Mouse (Mus musculus) cerebellum, adult 8-10 months (tissue): ENCODE measurements at regions not wholly inside any gene's neighbourhood (a gene's known extent, or its start where the extent isn't known, plus 50 kb on each side); places are given as distances from the start of the nearest gene placed in this dataset.

Source experiments
- DNase-seq: peaks from one replicate; pipeline ENCODE4 v3.0.0; 2022

GRCm38 (mm10) chr5:33511529-33512252 lies 77.9 kb upstream of the Nkx1-1 start:
- no peak for DNase-seq

GRCm38 (mm10) chr5:33505786-33506185 lies 72.0 kb upstream of the Nkx1-1 start:
- no peak for DNase-seq

GRCm38 (mm10) chr5:33501735-33502495 lies 68.1 kb upstream of the Nkx1-1 start:
- DNase-seq: no peak

GRCm38 (mm10) chr5:33501211-33501610 lies 67.4 kb upstream of the Nkx1-1 start:
- no peak for DNase-seq

- peak; percentile 65 for DNase-seq
Measured at GRCm38 (mm10) chr5:33495900-33496529, 62.2 kb upstream of the Nkx1-1 start.

- DNase-seq: no peak
Measured at GRCm38 (mm10) chr5:33495276-33495675, 61.5 kb upstream of the Nkx1-1 start.

GRCm38 (mm10) chr5:33492604-33493315 lies 59.0 kb upstream of the Nkx1-1 start:
- no peak for DNase-seq

GRCm38 (mm10) chr5:33489286-33489685 lies 55.5 kb upstream of the Nkx1-1 start:
- no peak for DNase-seq

- DNase-seq: no peak
Measured at GRCm38 (mm10) chr5:33488152-33488561, 54.4 kb upstream of the Nkx1-1 start.

GRCm38 (mm10) chr5:33485765-33486164 lies 52.0 kb upstream of the Nkx1-1 start:
- no peak for DNase-seq
